Mouse (Mus musculus) ovary, postnatal 14 days (tissue): ENCODE results near the gene Sdhaf4.

ENCODE experiments used
- DNase-seq: peaks from one replicate; pipeline ENCODE4 v3.0.0; 2022; ENCODE audit warnings: low spot score

Sdhaf4 gene

GRCm38 (mm10) chr1:23955539-23955938 is 49.9 kb downstream of the Sdhaf4 start:
- DNase-seq: no peak

GRCm38 (mm10) chr1:23953921-23954320 is 51.5 kb downstream of the Sdhaf4 start:
- DNase-seq: no peak

- DNase-seq: no peak
Observed at GRCm38 (mm10) chr1:23948778-23949699, 56.4 kb downstream of the Sdhaf4 start.

- no peak for DNase-seq
Observed at GRCm38 (mm10) chr1:23948290-23948689, 57.2 kb downstream of the Sdhaf4 start.
